Comparison of ENCODE assay signal across 15 mouse cellular contexts in genomic region chr14:26345227-26345626, GRCm38 (mm10).
"Had no signal": no experiment of that assay in that cellular context is flagged by ENCODE, and none has a peak within 500 bp of the region (broad histone marks: within the 10 kb centered on the region; RNA-seq: fewer than 3 reads in every experiment).

No protein-coding gene starts in this region.

- DNase-seq: gastrocnemius, postnatal 14 days; gastrocnemius, postnatal 36 days; heart, adult 2 months; heart, postnatal 14 days; heart, postnatal 36 days; kidney, adult 11 months; kidney, adult 2 months; kidney, adult 9 months; kidney, postnatal 14 days; kidney, postnatal 36 days; layer of hippocampus, adult 9-11 months; layer of hippocampus, postnatal 36 days; liver; liver, embryonic 13.5 days; liver, postnatal 0 days had no signal
